ENCODE assay signal across 7 mouse cellular contexts in the genomic region with DNA sequence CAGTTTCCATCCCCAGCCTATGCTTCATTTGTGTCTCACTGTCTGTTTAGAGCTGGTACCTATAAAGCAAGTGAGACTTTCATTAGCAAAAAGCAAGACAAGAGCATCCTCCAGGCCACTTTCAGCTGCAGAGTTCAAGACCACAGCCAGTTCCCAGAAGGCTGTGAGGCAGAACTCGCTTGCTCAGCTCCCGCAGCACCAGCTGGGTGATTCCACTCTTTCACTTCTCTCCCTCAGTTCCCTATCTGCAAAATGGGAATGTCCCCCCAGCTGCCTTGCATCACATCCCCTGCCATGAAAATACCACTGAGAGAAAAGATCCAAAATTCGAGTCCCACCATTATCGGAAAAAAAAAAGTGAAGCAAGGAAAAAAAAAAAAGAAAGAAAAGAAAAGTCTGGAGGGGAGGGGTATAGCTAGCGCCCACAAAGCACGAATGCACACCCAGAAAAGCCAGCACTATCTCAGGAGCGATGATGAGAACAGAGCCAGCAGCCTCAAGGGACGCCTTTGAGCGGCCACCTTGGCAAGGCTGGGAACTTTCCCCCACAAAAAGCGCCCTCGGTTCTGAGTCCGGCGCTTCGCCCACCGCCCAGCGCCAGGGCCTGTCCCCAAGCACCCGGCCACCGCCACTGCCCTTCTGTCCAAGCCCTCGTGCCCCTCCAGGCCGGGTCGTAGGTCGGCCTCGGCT. TPM values are rescaled to one million over a fixed set of nuclear protein-coding genes. Genes with fewer than 3 reads are reported as not detected.
DNase-seq lines count a peak whose midpoint lies in the region; ATAC-seq and TF ChIP-seq lines count a peak whose summit lies in the region.

No protein-coding gene starts in this region.

- H3K27me3 ChIP-seq in lung, embryonic 14.5 days (ENCODE audit: insufficient read depth, low read length), result no peaks in the 10 kb centered on the region
- H3K27me3 ChIP-seq in embryonic facial prominence, embryonic 15.5 days, result peaks cover 4% of the 10 kb centered on the region; the same call in 1 of the 2 replicates
- no peaks in the 10 kb centered on the region for H3K27me3 ChIP-seq in hindbrain, postnatal 0 days (ENCODE audit: insufficient read depth, low read length)
- H3K27me3 ChIP-seq in midbrain, embryonic 10.5 days (ENCODE audit: low read depth, poor library complexity, severe bottlenecking), result peaks cover 15% of the 10 kb centered on the region

- DNase-seq in lung, embryonic 14.5 days, result peak; percentile 46
- no peak for DNase-seq in lung, adult 18-20 months
- peak; percentile 47 for DNase-seq in MN1 (ENCODE audit: low spot score)
- peak; percentile 36 for DNase-seq in hindbrain, postnatal 0 days (ENCODE audit: low spot score)
- no peak for DNase-seq in midbrain, embryonic 10.5 days (ENCODE audit: low spot score)

- H3K4me1 ChIP-seq in lung, embryonic 14.5 days (ENCODE audit: insufficient read depth), result 0 out of 2 replicates have a peak, but pooled peaks cover 4% of the 10 kb centered on the region
- peaks cover 15% of the 10 kb centered on the region; the same call in 1 of the 2 replicates for H3K4me1 ChIP-seq in embryonic facial prominence, embryonic 15.5 days
- H3K4me1 ChIP-seq in hindbrain, postnatal 0 days (ENCODE audit: insufficient read depth, low read length), result 0 out of 2 replicates have a peak, but pooled peaks cover 3% of the 10 kb centered on the region
- H3K4me1 ChIP-seq in midbrain, embryonic 10.5 days, result peaks cover 29% of the 10 kb centered on the region

- H3K4me2 ChIP-seq in lung, embryonic 14.5 days, result peak overlapping the region; percentile 80
- peak overlapping the region; percentile 98 for H3K4me2 ChIP-seq in embryonic facial prominence, embryonic 15.5 days (replicated peaks)
- peak overlapping the region; percentile 84 for H3K4me2 ChIP-seq in hindbrain, postnatal 0 days (ENCODE audit: low read depth, low read length)

- H3K4me3 ChIP-seq in lung, embryonic 14.5 days (ENCODE audit: low read depth, low read length), result peak overlapping the region; percentile 82
- H3K4me3 ChIP-seq in embryonic facial prominence, embryonic 15.5 days (replicated peaks), result peak overlapping the region; percentile 76
- H3K4me3 ChIP-seq in hindbrain, postnatal 0 days (ENCODE audit: low read length), result peak overlapping the region; percentile 92
- peak overlapping the region; percentile 88 for H3K4me3 ChIP-seq in midbrain, embryonic 10.5 days

- peak overlapping the region; percentile 87; the same call in 1 of the 2 replicates for H3K27ac ChIP-seq in lung, embryonic 14.5 days (ENCODE audit: low read depth)
- H3K27ac ChIP-seq in embryonic facial prominence, embryonic 15.5 days (replicated peaks), result peak overlapping the region; percentile 83; the same call in 1 of the 2 replicates
- peak overlapping the region; percentile 90 for H3K27ac ChIP-seq in hindbrain, postnatal 0 days
- peak overlapping the region; percentile 93 for H3K27ac ChIP-seq in midbrain, embryonic 10.5 days (replicated peaks)

- WGBS in lung, embryonic 14.5 days, result 2% methylated on average over 23 of the region's 23 CpGs
- WGBS in embryonic facial prominence, embryonic 15.5 days, result 2% methylated on average over 23 of the region's 23 CpGs
- WGBS in hindbrain, postnatal 0 days, result 2% methylated on average over 23 of the region's 23 CpGs
- 1% methylated on average over 23 of the region's 23 CpGs for WGBS in midbrain, embryonic 10.5 days

- H3K36me3 ChIP-seq in lung, embryonic 14.5 days (ENCODE audit: insufficient read depth), result no peaks in the 10 kb centered on the region
- H3K36me3 ChIP-seq in embryonic facial prominence, embryonic 15.5 days, result no peaks in the 10 kb centered on the region
- H3K36me3 ChIP-seq in hindbrain, postnatal 0 days (ENCODE audit: insufficient read depth, low read length), result no peaks in the 10 kb centered on the region
- no peaks in the 10 kb centered on the region for H3K36me3 ChIP-seq in midbrain, embryonic 10.5 days

- H3K9me3 ChIP-seq in lung, embryonic 14.5 days (ENCODE audit: low read depth, low read length), result no peaks in the 10 kb centered on the region
- H3K9me3 ChIP-seq in embryonic facial prominence, embryonic 15.5 days (replicated peaks), result no peaks in the 10 kb centered on the region
- H3K9me3 ChIP-seq in hindbrain, postnatal 0 days (ENCODE audit: low read length), result no peaks in the 10 kb centered on the region
- H3K9me3 ChIP-seq in midbrain, embryonic 10.5 days (replicated peaks), result no peaks in the 10 kb centered on the region

- H3K9ac ChIP-seq in lung, embryonic 14.5 days, result peak overlapping the region; percentile 83
- H3K9ac ChIP-seq in embryonic facial prominence, embryonic 15.5 days, result peak overlapping the region; percentile 71
- H3K9ac ChIP-seq in hindbrain, postnatal 0 days (replicated peaks; ENCODE audit: low read length), result peak overlapping the region; percentile 95

- TF ChIP-seq CTCF in lung, embryonic 14.5 days (IDR thresholded peaks at IDR 0.05; ENCODE audit: low read depth), result no peak
- TF ChIP-seq CTCF in hindbrain, postnatal 0 days (IDR thresholded peaks at IDR 0.05; ENCODE audit: low read depth), result no peak

- ATAC-seq in lung, embryonic 14.5 days (ENCODE audit: insufficient read depth), result no peak; the same call in 1 of the 2 replicates
- ATAC-seq in embryonic facial prominence, embryonic 15.5 days (ENCODE audit: insufficient number of reproducible peaks, low FRiP score, low TSS enrichment, low read depth), result no peak
- peak; percentile 16 for ATAC-seq in hindbrain, postnatal 0 days
- ATAC-seq in inflammation-experienced regulatory T-cells, adult 6 months, result no peak

RNA-seq across cellular contexts. Expression of gene Ptprj, which starts 1.3 kb away (rescaled TPM):
- polyA plus RNA-seq in lung, embryonic 14.5 days (2014; fragmentation: Nextera tagmentation; extraction: Ambion mirVana), result 4.9 and 5.4 TPM in 2 replicates
- 2.7 and 2.8 TPM in 2 replicates for polyA plus RNA-seq in embryonic facial prominence, embryonic 15.5 days (2015; fragmentation: Nextera tagmentation; extraction: Ambion mirVana)
- total RNA-seq in hindbrain, postnatal 0 days (2014; rRNA removed), result 37.8 and 39.1 TPM in 2 replicates
- 4.6 and 4.7 TPM in 2 replicates for polyA plus RNA-seq in hindbrain, postnatal 0 days (2015; fragmentation: Nextera tagmentation; extraction: Ambion mirVana)
- 2.1 and 2.2 TPM in 2 replicates for polyA plus RNA-seq in midbrain, embryonic 10.5 days (2016; fragmentation: Nextera tagmentation; extraction: Ambion mirVana)
- 1 to 10 TPM; 4.2 to 5.4 (median 4.8) TPM for polyA plus RNA-seq in inflammation-experienced regulatory T-cells, adult 6 months (2017; shearing (Covaris generic))

Comparison
In these comparisons a context has a peak if more than half of its experiments do, and no peak if none do; other contexts are left out.
1. DNase-seq: peak in lung, embryonic 14.5 days (single experiment), MN1 (single experiment) and hindbrain, postnatal 0 days (single experiment); none in lung, adult 18-20 months (0 of 2) and midbrain, embryonic 10.5 days (single experiment).
2. Peak in every context shown above with its lines, with median percentiles within 50 percentile points of each other: H3K27ac ChIP-seq, H3K4me2 ChIP-seq, H3K4me3 ChIP-seq and H3K9ac ChIP-seq.